Mouse (Mus musculus) erythroid progenitor cell, adult 5-6 weeks (primary cell): ENCODE data around the gene Krt2. TPM values are rescaled to one million over a fixed set of nuclear protein-coding genes. Genes with fewer than 3 reads are reported as not detected.

Experiments
- ATAC-seq: replicated peaks from 2 replicates; pipeline ENCODE4 v1.8.0; 2016; ENCODE audit warnings: moderate number of reproducible peaks, mild to moderate bottlenecking, moderate TSS enrichment, inconsistent platforms; ENCODE audit not compliant: poor library complexity, low FRiP score, severe bottlenecking
- total RNA-seq, 2 experiments: library from RNA; stranded (forward) in 1 of 2; stranded (reverse) in 1 of 2; fragments of 150-400 nt in 1 of 2; fragments of 186-747, 209-891 nt in 1 of 2; gene quantifications; 2 replicates each; pipeline versions ENCODE4 v1.2.3 to v1.2.4; 2015 to 2017; ENCODE audit warnings: low replicate concordance in 2 of 2

Krt2 gene
- total RNA-seq (2015; ENCODE audit: low replicate concordance) (not detected in 2 replicates), total RNA-seq (2017; ENCODE audit: low replicate concordance) (not detected in 2 replicates)

GRCm38 (mm10) chr15:101817875-101818274 is at the start of gene Krt2:
TSS of gene Krt2 (minus strand) at chr15:101818169.
- ATAC-seq: no peak

GRCm38 (mm10) chr15:101866754-101867153 is 48.8 kb upstream of the Krt2 start:
- ATAC-seq: no peak

GRCm38 (mm10) chr15:101860421-101861130 is 42.6 kb upstream of the Krt2 start:
- ATAC-seq: no peak

- no peak for ATAC-seq
These were observed 41.8 kb upstream of the Krt2 start for GRCm38 (mm10) chr15:101859735-101860170.

GRCm38 (mm10) chr15:101858673-101859425 is 40.9 kb upstream of the Krt2 start:
- ATAC-seq: no peak

GRCm38 (mm10) chr15:101856696-101857095 is 38.7 kb upstream of the Krt2 start:
- ATAC-seq: no peak

GRCm38 (mm10) chr15:101855732-101856131 is 37.8 kb upstream of the Krt2 start:
- ATAC-seq: no peak

- ATAC-seq: no peak
These were observed 36.3 kb upstream of the Krt2 start for GRCm38 (mm10) chr15:101854294-101854693.

- ATAC-seq: no peak
These were observed 34.6 kb upstream of the Krt2 start for GRCm38 (mm10) chr15:101852571-101852970.

GRCm38 (mm10) chr15:101850694-101851093 is 32.7 kb upstream of the Krt2 start, which contains the start of gene Krt1:
TSS of gene Krt1 (minus strand) at chr15:101850794.
- ATAC-seq: no peak

GRCm38 (mm10) chr15:101845971-101846403 is 28.0 kb upstream of the Krt2 start:
- no peak for ATAC-seq

- no peak for ATAC-seq
These were observed 25.2 kb upstream of the Krt2 start for GRCm38 (mm10) chr15:101843192-101843591.

- no peak for ATAC-seq
These were observed 16.9 kb upstream of the Krt2 start for GRCm38 (mm10) chr15:101834784-101835328.

GRCm38 (mm10) chr15:101833131-101833530 is 15.2 kb upstream of the Krt2 start:
- ATAC-seq: no peak

GRCm38 (mm10) chr15:101829441-101829840 is 11.5 kb upstream of the Krt2 start:
- no peak for ATAC-seq

- no peak for ATAC-seq
These were observed 3.8 kb upstream of the Krt2 start for GRCm38 (mm10) chr15:101821786-101822185.

GRCm38 (mm10) chr15:101803052-101803822 is 14.7 kb downstream of the Krt2 start:
- ATAC-seq: no peak

- no peak for ATAC-seq
These were observed 15.6 kb downstream of the Krt2 start, which contains the start of gene Krt73 for GRCm38 (mm10) chr15:101802296-101802835. TSS of gene Krt73 (minus strand) at chr15:101802346.

GRCm38 (mm10) chr15:101790867-101791266 is 27.1 kb downstream of the Krt2 start:
- no peak for ATAC-seq

- ATAC-seq: no peak
These were observed 31.6 kb downstream of the Krt2 start, which contains the start of gene Krt72 for GRCm38 (mm10) chr15:101786360-101786759. TSS of gene Krt72 (minus strand) at chr15:101786460.
